Mouse (Mus musculus) MEL (cell line): ENCODE results near the gene Rab20. TPM values are rescaled to one million over a fixed set of nuclear protein-coding genes. Genes with fewer than 3 reads are reported as not detected.
A peak's percentile ranks its signal among the peaks of the same experiment; 100 is the strongest.

ENCODE experiments used
- DNase-seq: peaks from one replicate; pipeline ENCODE4 v3.0.0; 2011; ENCODE audit warnings: low read depth, low spot score
- H3K27ac ChIP-seq: 2 replicates; pipeline ENCODE4 v1.5.1; 2012; ENCODE audit warnings: low read depth, mild to moderate bottlenecking, control low read depth, low read length, moderate library complexity; ENCODE audit not compliant: control insufficient read depth
- H3K27me3 ChIP-seq, 2 experiments: fragments of 150-350 bp in 1 of 2; sonication (generic) in 1 of 2; 2 replicates each; pipeline ENCODE4 v1.6.1; 2012; ENCODE audit warnings: low read length in 2 of 2, mild to moderate bottlenecking in 2 of 2, improper control_type of control experiment in 1 of 2, moderate library complexity in 1 of 2; ENCODE audit not compliant: insufficient read depth in 2 of 2, control insufficient read depth in 1 of 2
- H3K36me3 ChIP-seq, 2 experiments: 2 replicates each; pipeline ENCODE4 v1.6.1; 2012 to 2014; ENCODE audit warnings: low read length in 2 of 2, improper control_type of control experiment in 1 of 2, inconsistent platforms in 1 of 2, mild to moderate bottlenecking in 1 of 2; ENCODE audit not compliant: insufficient read depth in 2 of 2, control insufficient read depth in 1 of 2
- H3K4me1 ChIP-seq, 2 experiments: fragments of 150-350 bp in 1 of 2; sonication (generic) in 1 of 2; 2 replicates each; pipeline ENCODE4 v1.6.1; 2012; ENCODE audit warnings: low read length in 2 of 2, improper control_type of control experiment in 1 of 2, mild to moderate bottlenecking in 1 of 2; ENCODE audit not compliant: insufficient read depth in 2 of 2, control insufficient read depth in 1 of 2
- H3K4me3 ChIP-seq, 2 experiments: fragments of 150-350 bp in 1 of 2; sonication (generic) in 1 of 2; 2 replicates each; pipeline ENCODE4 v1.5.1; 2012; ENCODE audit warnings: low read depth in 2 of 2, low read length in 2 of 2, mild to moderate bottlenecking in 2 of 2, moderate library complexity in 2 of 2, control low read depth in 1 of 2, improper control_type of control experiment in 1 of 2; ENCODE audit not compliant: control insufficient read depth in 1 of 2, insufficient read depth in 1 of 2
- H3K79me2 ChIP-seq: 2 replicates; pipeline ENCODE4 v1.6.1; 2012; ENCODE audit warnings: mild to moderate bottlenecking, low read length, moderate library complexity; ENCODE audit not compliant: control insufficient read depth, poor library complexity, insufficient read depth
- H3K9ac ChIP-seq: 2 replicates; pipeline ENCODE4 v1.6.1; 2012; ENCODE audit warnings: low read depth, mild to moderate bottlenecking, control low read depth, low read length, moderate library complexity; ENCODE audit not compliant: control insufficient read depth, poor library complexity, severe bottlenecking
- H3K9me3 ChIP-seq: fragments of 150-350 bp; sonication (generic); replicated peaks from 2 replicates; pipeline ENCODE4 v1.6.1; 2012; ENCODE audit warnings: mild to moderate bottlenecking, low read length, improper control_type of control experiment, moderate library complexity; ENCODE audit not compliant: insufficient read depth
- BHLHE40 ChIP-seq: IDR thresholded peaks from 2 replicates; pipeline ENCODE4 v1.6.1; 2012; ENCODE audit warnings: low read depth, mild to moderate bottlenecking, inconsistent platforms, low read length, improper control_type of control experiment, borderline replicate concordance
- CHD1 ChIP-seq: IDR thresholded peaks from 2 replicates; pipeline ENCODE4 v1.6.1; 2012; ENCODE audit warnings: low read depth, mild to moderate bottlenecking, inconsistent platforms, low read length, improper control_type of control experiment
- CTCF ChIP-seq, 3 experiments: IDR thresholded peaks in 2 of 3; conservative IDR thresholded peaks in 1 of 3; 2 replicates each; pipeline ENCODE4 v1.5.1; 2011 to 2012; ENCODE audit warnings: low read length in 3 of 3, low read depth in 2 of 3, mild to moderate bottlenecking in 2 of 3, improper control_type of control experiment in 1 of 3, inconsistent platforms in 1 of 3, mixed read lengths in 1 of 3, moderate library complexity in 1 of 3; ENCODE audit not compliant: control insufficient read depth in 1 of 3, insufficient read depth in 1 of 3, poor library complexity in 1 of 3, severe bottlenecking in 1 of 3
- ELF1 ChIP-seq: IDR thresholded peaks from 2 replicates; pipeline ENCODE4 v1.6.1; 2014; ENCODE audit warnings: low read depth, mild to moderate bottlenecking, inconsistent platforms, low read length, improper control_type of control experiment, moderate library complexity
- EP300 ChIP-seq, 2 experiments: IDR thresholded peaks; 2 replicates each; pipeline ENCODE4 v1.6.1; 2011; ENCODE audit warnings: improper control_type of control experiment in 2 of 2, low read length in 2 of 2, low read depth in 1 of 2, mild to moderate bottlenecking in 1 of 2
- ETS1 ChIP-seq: IDR thresholded peaks from 2 replicates; pipeline ENCODE4 v1.6.1; 2012; ENCODE audit warnings: low read depth, mild to moderate bottlenecking, inconsistent platforms, low read length, improper control_type of control experiment, moderate library complexity
- GATA1 ChIP-seq: IDR thresholded peaks from 2 replicates; pipeline ENCODE4 v1.6.1; 2011; ENCODE audit warnings: low read depth, low read length, improper control_type of control experiment
- JUND ChIP-seq: IDR thresholded peaks from 2 replicates; pipeline ENCODE4 v1.6.1; 2011; ENCODE audit warnings: low read depth, mild to moderate bottlenecking, improper control_type of control experiment, low read length
- MAFK ChIP-seq: IDR thresholded peaks from 2 replicates; pipeline ENCODE4 v1.6.1; 2011; ENCODE audit warnings: low read depth, mild to moderate bottlenecking, low read length, improper control_type of control experiment, borderline replicate concordance
- MAX ChIP-seq: IDR thresholded peaks from 2 replicates; pipeline ENCODE4 v1.6.1; 2011; ENCODE audit warnings: low read length, improper control_type of control experiment
- MAZ ChIP-seq: IDR thresholded peaks from 2 replicates; pipeline ENCODE4 v1.6.1; 2012; ENCODE audit warnings: low read depth, mild to moderate bottlenecking, inconsistent platforms, low read length, improper control_type of control experiment
- MXI1 ChIP-seq: IDR thresholded peaks from 2 replicates; pipeline ENCODE4 v1.6.1; 2011; ENCODE audit warnings: mild to moderate bottlenecking, low read depth, low read length, improper control_type of control experiment
- MYB ChIP-seq: IDR thresholded peaks from 2 replicates; pipeline ENCODE4 v1.6.1; 2011; ENCODE audit warnings: mild to moderate bottlenecking, low read depth, low read length, improper control_type of control experiment
- NELFE ChIP-seq: IDR thresholded peaks from 2 replicates; pipeline ENCODE4 v1.6.1; 2011; ENCODE audit warnings: low read depth, low read length, improper control_type of control experiment
- POLR2AphosphoS5 ChIP-seq: IDR thresholded peaks from 2 replicates; pipeline ENCODE4 v1.6.1; 2012; ENCODE audit warnings: low read depth, borderline replicate concordance, mild to moderate bottlenecking, inconsistent platforms, low read length, moderate library complexity, mixed read lengths
- RAD21 ChIP-seq: IDR thresholded peaks from 2 replicates; pipeline ENCODE4 v1.6.1; 2011; ENCODE audit warnings: mild to moderate bottlenecking, low read depth, low read length, improper control_type of control experiment
- RCOR1 ChIP-seq: IDR thresholded peaks from 2 replicates; pipeline ENCODE4 v1.6.1; 2012; ENCODE audit warnings: low read depth, mild to moderate bottlenecking, inconsistent platforms, low read length, improper control_type of control experiment
- SIN3A ChIP-seq: IDR thresholded peaks from 2 replicates; pipeline ENCODE4 v1.6.1; 2012; ENCODE audit warnings: low read length, improper control_type of control experiment, inconsistent platforms
- SMC3 ChIP-seq: IDR thresholded peaks from 2 replicates; pipeline ENCODE4 v1.6.1; 2011; ENCODE audit warnings: low read depth, low read length, improper control_type of control experiment
- TAL1 ChIP-seq: IDR thresholded peaks from 2 replicates; pipeline ENCODE4 v1.6.1; 2012; ENCODE audit warnings: mild to moderate bottlenecking, inconsistent platforms, low read length, moderate library complexity, mixed read lengths
- TBP ChIP-seq: IDR thresholded peaks from 2 replicates; pipeline ENCODE4 v1.8.0; 2011; ENCODE audit warnings: low read depth, low read length, improper control_type of control experiment
- USF1 ChIP-seq: IDR thresholded peaks from 2 replicates; pipeline ENCODE4 v1.6.1; 2014; ENCODE audit warnings: low read depth, mild to moderate bottlenecking, inconsistent platforms, low read length, improper control_type of control experiment, moderate library complexity
- USF2 ChIP-seq, 2 experiments: IDR thresholded peaks; 2 replicates each; pipeline ENCODE4 v1.6.1; 2011 to 2012; ENCODE audit warnings: improper control_type of control experiment in 2 of 2, low read length in 2 of 2, borderline replicate concordance in 1 of 2, inconsistent platforms in 1 of 2, low read depth in 1 of 2, mild to moderate bottlenecking in 1 of 2; ENCODE audit not compliant: insufficient read depth in 1 of 2
- ZC3H11A ChIP-seq: IDR thresholded peaks from 2 replicates; pipeline ENCODE4 v1.6.1; 2012; ENCODE audit warnings: low read depth, mild to moderate bottlenecking, inconsistent platforms, low read length, improper control_type of control experiment
- ZKSCAN1 ChIP-seq: IDR thresholded peaks from 2 replicates; pipeline ENCODE4 v1.6.1; 2012; ENCODE audit warnings: low read depth, mild to moderate bottlenecking, inconsistent platforms, low read length, improper control_type of control experiment, moderate library complexity
- ZMIZ1 ChIP-seq: IDR thresholded peaks from 2 replicates; pipeline ENCODE4 v1.6.1; 2012; ENCODE audit warnings: low read depth, mild to moderate bottlenecking, inconsistent platforms, low read length, improper control_type of control experiment, moderate library complexity
- ZNF384 ChIP-seq: IDR thresholded peaks from 2 replicates; pipeline ENCODE4 v1.6.1; 2012; ENCODE audit warnings: low read depth, mild to moderate bottlenecking, inconsistent platforms, low read length, improper control_type of control experiment
- polyA plus RNA-seq, 2 experiments: library from polyadenylated mRNA; stranded (reverse) in 1 of 2; unstranded in 1 of 2; fragments of >175 nt in 1 of 2; fragments of >200 nt in 1 of 2; gene quantifications; 2 replicates each; pipeline versions ENCODE4 v1.2.1 to v1.2.4; 2012; ENCODE audit warnings: low replicate concordance in 2 of 2, low read depth in 1 of 2; ENCODE audit not compliant: insufficient read length in 2 of 2, insufficient read depth in 1 of 2, missing spikeins in 1 of 2
- total RNA-seq: library from RNA; depleted of rRNA; stranded (reverse); fragments of 300-350 nt; gene quantifications from 2 replicates; pipeline ENCODE4 v1.2.3, GENCODE M21; 2012

The Rab20 gene
- total and polyA plus RNA-seq, 3 experiments = 9.5 to 10.4 TPM; not detected in 1

GRCm38 (mm10) chr8:11437862-11438261, 40.6 kb downstream of the Rab20 start:
- H3K4me1 ChIP-seq = no peaks in the 10 kb centered on the region
- no peak for TF ChIP-seq ETS1
- no peak for DNase-seq

GRCm38 (mm10) chr8:11430688-11431087, 47.8 kb downstream of the Rab20 start:
- Histone ChIP-seq H3K27ac (no peak overlapping the region), H3K36me3 (no peaks in the 10 kb centered on the region), H3K79me2 (no peaks in the 10 kb centered on the region), H3K9me3 (no peaks in the 10 kb centered on the region), H3K4me1 (no peaks in the 10 kb centered on the region), H3K27me3 (peaks cover 0 to 4% of the 10 kb centered on the region in 2 experiments; a peak in 2 of 4 replicates), H3K9ac (no peak overlapping the region), H3K4me3 (no peak overlapping the region)
- peak; percentile 76 for DNase-seq
- TF ChIP-seq GATA1 (no peak), MYB (no peak), POLR2AphosphoS5 (no peak), EP300 (IDR thresholded peaks at IDR 0.05; ENCODE audit: low read depth in 1 of 2, low read length in 2 of 2) (no peak), ETS1 (no peak), NELFE (no peak), USF2 (IDR thresholded peaks at IDR 0.05; ENCODE audit: borderline replicate concordance in 1 of 2, insufficient read depth in 1 of 2, low read depth in 1 of 2, low read length in 2 of 2) (no peak), BHLHE40 (0 out of 2 replicates have a peak, but pooled peaks have one; percentile 9), SIN3A (peak; percentile 32; the same call in 1 of the 2 replicates), JUND (no peak), MAZ (no peak), MXI1 (no peak), RCOR1 (no peak), RAD21 (peak; percentile 94), ZKSCAN1 (no peak), ZC3H11A (peak; percentile 84), CHD1 (no peak), MAFK (no peak), USF1 (no peak), ZNF384 (no peak), ZMIZ1 (no peak), MAX (no peak), ELF1 (no peak), CTCF (IDR thresholded peaks at IDR 0.05 in 2 of 3, conservative IDR thresholded peaks at IDR 0.05 in 1 of 3; ENCODE audit: control insufficient read depth in 1 of 3, insufficient read depth in 1 of 3, low read depth in 2 of 3, low read length in 3 of 3, poor library complexity in 1 of 3, severe bottlenecking in 1 of 3) (peak; percentile 90 to 97 (median 94)), TAL1 (no peak), TBP (no peak), SMC3 (peak; percentile 88)

More at GRCm38 (mm10) chr8:11437862-11438261, 40.6 kb downstream of the Rab20 start:
- no peak overlapping the region for H3K27ac ChIP-seq
- no peaks in the 10 kb centered on the region for H3K79me2 ChIP-seq
- H3K4me3 ChIP-seq = no peak overlapping the region
- no peaks in the 10 kb centered on the region for H3K36me3 ChIP-seq
- H3K9ac ChIP-seq = no peak overlapping the region
- no peaks in the 10 kb centered on the region for H3K9me3 ChIP-seq
- peaks cover 0 to 6% of the 10 kb centered on the region in 2 experiments; a peak in 1 of 4 replicates for H3K27me3 ChIP-seq
